7 mouse cellular contexts compared by ENCODE assay signal in genomic region chr7:137085969-137086606, GRCm38 (mm10).
DNase-seq lines count a peak whose midpoint lies in the region; ATAC-seq lines count a peak whose summit lies in the region.

No protein-coding gene starts in this region.

- H3K4me3 ChIP-seq in heart, embryonic 15.5 days, result no peak overlapping the region
- H3K4me3 ChIP-seq in neural tube, embryonic 12.5 days, result no peak overlapping the region

- peak overlapping the region; percentile 28; the same call in 1 of the 2 replicates for H3K4me2 ChIP-seq in heart, embryonic 15.5 days
- 0 out of 2 replicates have a peak overlapping the region, but pooled peaks have one; percentile 8 for H3K4me2 ChIP-seq in neural tube, embryonic 12.5 days (replicated peaks)

- H3K9ac ChIP-seq in heart, embryonic 15.5 days, result 0 out of 2 replicates have a peak overlapping the region, but pooled peaks have one; percentile 17
- H3K9ac ChIP-seq in neural tube, embryonic 12.5 days, result no peak overlapping the region

- H3K9me3 ChIP-seq in heart, embryonic 15.5 days (replicated peaks), result no peaks in the 10 kb centered on the region
- H3K9me3 ChIP-seq in neural tube, embryonic 12.5 days, result no peaks in the 10 kb centered on the region

- peak; percentile 77 for ATAC-seq in heart, embryonic 15.5 days (replicated peaks; ENCODE audit: insufficient number of reproducible peaks, insufficient read depth, low FRiP score, low read depth)
- ATAC-seq in neural tube, embryonic 12.5 days (ENCODE audit: low FRiP score, low read depth), result no peak

- H3K27ac ChIP-seq in heart, embryonic 15.5 days, result peak overlapping the region; percentile 48
- no peak overlapping the region for H3K27ac ChIP-seq in neural tube, embryonic 12.5 days

- peaks cover 25% of the 10 kb centered on the region for H3K4me1 ChIP-seq in heart, embryonic 15.5 days (replicated peaks)
- peaks cover 17% of the 10 kb centered on the region for H3K4me1 ChIP-seq in neural tube, embryonic 12.5 days

- H3K27me3 ChIP-seq in heart, embryonic 15.5 days, result 0 out of 2 replicates have a peak, but pooled peaks cover 3% of the 10 kb centered on the region
- H3K27me3 ChIP-seq in neural tube, embryonic 12.5 days (replicated peaks), result peaks cover 3% of the 10 kb centered on the region; the same call in 1 of the 2 replicates

- DNase-seq in adrenal gland, adult 18-20 months (ENCODE audit: low spot score in 2 of 2), result peak; percentile 44 to 46
- peak; percentile 30 for DNase-seq in embryo, embryonic 10.5 days (ENCODE audit: low spot score)
- DNase-seq in kidney, postnatal 25 days, result peak; percentile 84 to 85
- DNase-seq in cerebellum, adult 18-20 months, result no peak
- DNase-seq in left cerebral cortex, adult 18-20 months (ENCODE audit: low spot score in 2 of 2), result no peak

- WGBS in heart, embryonic 15.5 days, result 18% methylated on average over 14 of the region's 14 CpGs
- WGBS in neural tube, embryonic 12.5 days, result 36% methylated on average over 14 of the region's 14 CpGs

- H3K36me3 ChIP-seq in heart, embryonic 15.5 days, result no peaks in the 10 kb centered on the region
- no peaks in the 10 kb centered on the region for H3K36me3 ChIP-seq in neural tube, embryonic 12.5 days

Comparison
In these comparisons a context has a peak if more than half of its experiments do, and no peak if none do; other contexts are left out.
1. DNase-seq: peak in adrenal gland, adult 18-20 months (2 of 2), embryo, embryonic 10.5 days (single experiment) and kidney, postnatal 25 days (2 of 2); none in cerebellum, adult 18-20 months (0 of 2) and left cerebral cortex, adult 18-20 months (0 of 2).